Mouse (Mus musculus) monocyte, adult 2 months (primary cell): ENCODE measurements around the gene Agmo.
A peak's percentile ranks its signal among the peaks of the same experiment; 100 is the strongest.

Experiments used
- DNase-seq, 2 experiments: peaks; one replicate each; pipeline ENCODE4 v3.0.0; 2022; ENCODE audit warnings: low spot score in 2 of 2, low read depth in 1 of 2

Agmo gene

DNA sequence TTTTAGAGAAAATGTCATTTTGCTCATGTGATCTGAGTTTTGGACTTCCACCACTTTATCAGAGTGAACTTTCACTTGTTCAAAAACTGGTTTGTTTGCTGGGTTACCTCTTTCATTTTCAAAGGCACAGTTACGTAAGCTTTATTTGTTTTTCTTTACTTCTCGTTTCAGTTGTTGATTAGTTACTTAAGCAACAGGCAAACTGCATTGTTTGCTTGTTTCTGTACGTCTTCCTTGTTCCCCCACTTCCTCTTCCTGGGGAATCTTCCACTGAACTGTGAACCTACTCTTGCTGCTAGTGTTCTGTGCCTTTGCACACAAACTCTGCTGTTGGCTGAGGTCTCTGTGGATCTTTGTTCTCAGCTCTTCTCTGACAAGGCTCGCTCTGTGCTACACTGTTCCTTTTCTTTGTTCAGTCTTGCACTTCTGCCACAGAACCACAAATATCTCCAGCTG is at the start of gene Agmo:
Gene Agmo (plus strand): TSS at position 76 of the 456 bp plus-strand sequence.
- DNase-seq, result peak in 1 of 2 experiments; percentile 2

DNA sequence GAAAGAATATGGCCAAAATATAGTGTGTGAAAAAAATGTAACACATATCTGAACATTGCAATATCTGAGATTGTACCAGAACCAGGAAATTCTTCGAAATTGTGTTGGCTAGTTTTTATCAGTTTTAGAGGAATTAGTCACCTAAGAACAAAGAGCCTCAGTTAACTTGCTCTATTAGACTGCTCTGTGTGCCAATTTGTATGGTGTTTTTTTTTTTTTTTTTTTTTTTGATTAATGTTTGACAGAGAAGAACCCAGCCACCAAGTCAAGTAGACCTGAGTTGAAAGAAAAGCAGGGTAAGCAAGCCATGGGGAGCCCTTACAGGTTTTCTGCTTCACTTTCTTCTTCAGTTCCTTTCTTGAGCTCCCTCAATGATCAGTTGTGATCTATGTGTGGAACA is 10.3 kb upstream of the Agmo start:
- DNase-seq, result no peak

DNA sequence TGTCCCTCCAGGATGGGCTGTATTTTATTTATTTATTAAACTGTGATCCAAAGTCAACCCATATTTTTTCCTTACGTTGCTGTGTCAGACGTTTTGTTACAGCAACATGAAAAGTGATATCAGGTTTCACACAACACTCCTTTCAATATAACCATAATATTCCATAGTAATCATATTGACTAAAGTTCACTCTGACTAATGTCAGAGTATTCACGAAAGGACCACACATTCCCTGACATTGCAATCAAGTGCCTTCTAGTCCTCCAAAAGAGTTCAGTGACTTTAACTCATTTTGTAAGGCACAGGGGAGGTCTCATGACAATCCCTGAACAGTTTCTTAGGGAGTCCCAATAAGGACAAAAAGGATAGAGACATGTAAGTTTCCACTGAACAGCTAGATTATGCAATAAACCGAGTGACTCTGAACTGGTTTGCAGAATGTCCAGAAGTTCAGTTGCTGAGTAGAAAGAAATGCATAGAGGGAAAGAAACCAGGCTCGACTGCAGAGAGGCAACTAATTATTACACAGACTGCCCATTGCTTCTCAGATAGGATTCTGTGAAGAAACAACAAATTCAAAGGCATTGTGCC is 371 bp upstream of the Agmo start:
- no peak for DNase-seq

DNA sequence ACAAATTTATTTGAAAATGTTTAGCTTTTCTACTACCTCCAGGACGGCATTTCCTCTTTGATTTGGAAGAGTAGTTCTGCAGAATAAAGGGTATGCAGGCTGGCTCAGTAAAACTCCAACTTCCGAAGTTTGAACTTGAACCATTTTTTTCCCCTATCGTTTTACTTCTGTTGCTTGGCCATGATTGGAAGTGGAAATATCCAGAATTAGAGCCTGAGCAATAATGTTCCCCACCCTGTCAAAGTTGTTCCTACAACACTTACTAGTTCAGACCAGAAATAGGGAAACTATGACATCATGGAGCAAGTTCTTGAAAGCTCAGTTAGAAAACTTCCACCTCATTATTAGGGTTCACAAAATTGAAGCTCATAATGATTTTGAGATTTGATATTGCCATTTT is 1.0 kb downstream of the Agmo start:
- no peak for DNase-seq

DNA sequence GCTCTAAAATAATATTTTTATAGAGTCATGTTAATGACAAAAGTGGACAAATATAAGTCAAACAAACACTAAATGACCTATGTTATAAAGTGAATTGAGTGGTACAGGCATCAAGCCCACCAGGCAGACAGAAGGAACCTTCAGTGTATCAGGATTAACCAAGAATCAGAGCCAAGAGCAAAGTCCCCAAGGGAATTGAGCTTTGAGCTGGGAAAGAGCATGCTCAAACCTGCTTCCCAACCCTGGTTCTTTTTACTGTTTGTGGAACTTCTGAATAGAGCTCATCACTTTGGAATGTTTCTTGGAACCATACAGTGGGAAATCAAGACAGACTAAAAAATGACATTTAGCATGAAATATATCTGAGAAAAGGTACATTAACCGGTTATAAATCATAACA is 3.4 kb downstream of the Agmo start:
- DNase-seq, result no peak

DNA sequence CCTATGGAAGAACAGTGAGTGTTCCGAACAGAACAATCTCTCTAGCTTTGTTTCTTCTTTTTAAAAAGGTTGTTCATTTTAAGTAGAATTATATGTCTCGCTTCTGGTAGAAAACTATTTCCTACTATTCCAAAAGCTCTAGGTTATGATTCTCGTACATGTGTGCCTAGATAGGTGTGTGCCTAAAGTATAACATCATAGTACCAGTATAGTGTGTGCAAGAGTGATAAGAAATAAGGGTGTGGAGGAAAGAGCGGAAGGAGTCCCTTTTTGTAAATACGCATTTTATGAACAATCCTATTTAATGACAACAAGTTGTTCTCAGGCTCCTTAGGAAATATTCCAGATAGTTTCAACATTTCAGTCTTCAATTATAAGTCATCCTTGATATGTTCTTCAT is 10.2 kb downstream of the Agmo start:
- no peak for DNase-seq

DNA sequence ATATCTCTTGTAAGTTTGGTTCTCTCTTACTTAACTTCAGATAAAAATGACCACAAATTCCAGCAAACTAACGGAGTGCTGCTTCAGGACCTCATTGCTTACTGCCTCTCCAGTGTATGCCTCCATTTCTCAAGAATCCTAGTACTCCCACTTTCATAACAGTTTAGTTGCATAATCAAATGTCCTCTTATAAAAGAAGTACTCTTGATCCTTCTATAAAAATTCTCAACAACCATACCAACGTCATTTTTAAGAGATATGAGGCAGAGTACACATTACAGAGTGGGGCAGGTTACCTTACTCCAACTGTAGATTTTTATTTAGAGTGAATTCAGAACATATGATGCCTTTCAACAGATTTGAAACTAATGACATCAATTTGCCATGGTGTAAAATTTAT is 15.7 kb downstream of the Agmo start:
- no peak for DNase-seq

DNA sequence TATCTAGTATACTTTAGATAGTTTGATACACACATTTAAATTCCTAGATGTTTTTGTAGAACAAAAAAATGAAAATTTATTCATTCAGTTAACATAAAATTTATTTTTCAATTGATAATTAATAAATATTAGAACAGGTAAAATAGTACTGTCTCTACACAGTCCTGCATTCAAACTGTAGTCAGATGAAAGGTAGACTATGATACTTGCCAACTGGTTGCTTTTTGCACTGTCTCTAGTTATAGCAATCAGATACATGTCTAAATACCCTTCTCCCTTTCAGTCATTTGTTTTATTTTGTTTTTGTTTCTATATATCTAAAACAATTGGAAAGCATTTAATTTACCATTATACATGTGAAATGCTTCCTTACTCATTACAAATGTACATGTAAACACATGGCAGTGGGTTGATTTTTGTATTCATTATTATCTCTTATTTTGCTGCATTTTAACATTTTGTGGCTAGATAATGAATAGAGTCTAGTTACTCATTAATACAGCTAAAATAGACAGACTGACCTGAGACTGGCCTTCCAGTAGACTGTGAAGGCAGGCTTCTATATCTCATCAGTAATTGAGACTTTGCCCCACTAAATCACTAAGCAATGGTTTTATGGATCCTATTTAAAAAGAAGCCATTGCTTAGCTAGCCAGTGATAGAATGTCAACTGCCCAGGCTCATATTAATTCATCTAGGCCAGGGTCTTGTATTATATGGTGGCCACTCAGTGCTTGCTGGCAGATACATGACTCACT is 18.5 kb downstream of the Agmo start:
- DNase-seq, result no peak

DNA sequence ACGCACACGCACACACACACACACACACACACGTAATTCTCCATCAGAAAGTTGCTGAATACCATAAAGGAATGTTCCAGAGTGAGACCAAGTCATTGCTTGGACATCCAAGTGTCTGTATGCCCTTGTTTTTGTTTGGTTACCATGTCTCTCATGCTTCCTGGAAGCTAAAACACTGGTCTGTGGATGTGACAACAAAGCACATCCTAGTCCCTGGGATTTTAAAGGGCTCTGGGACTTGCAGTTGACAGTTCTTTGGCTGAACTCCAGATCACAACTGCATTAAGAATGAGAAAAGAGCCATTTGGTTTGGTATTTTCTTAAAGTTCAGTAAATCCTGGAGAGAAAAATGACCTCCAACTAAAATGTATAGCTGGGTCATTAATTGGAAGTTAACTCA is 22.2 kb downstream of the Agmo start:
- no peak for DNase-seq

DNA sequence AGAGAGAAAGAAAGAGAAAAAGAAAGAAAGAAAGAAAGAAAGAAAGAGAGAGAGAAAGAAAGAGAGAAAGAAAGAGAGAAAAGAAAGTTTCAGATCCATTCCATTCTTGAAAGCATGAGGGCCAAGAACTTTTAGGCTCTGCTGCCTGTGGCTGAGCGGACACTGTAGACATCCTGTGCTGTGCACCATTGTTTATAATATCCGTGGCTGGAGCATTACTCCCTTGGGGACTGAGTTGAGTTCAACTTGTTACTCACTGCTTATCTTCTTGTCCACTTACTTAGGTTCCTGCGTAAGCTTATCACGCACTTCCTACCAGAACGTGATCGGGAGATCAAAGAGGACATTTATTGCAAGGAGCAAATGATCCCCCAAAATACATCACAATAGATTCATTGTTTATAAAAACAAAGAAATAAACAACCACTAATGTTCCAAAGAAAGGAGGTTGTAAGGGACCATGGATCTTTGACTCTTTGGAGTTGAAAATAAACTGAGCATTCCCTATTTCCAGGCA is 27.3 kb downstream of the Agmo start:
- no peak for DNase-seq

DNA sequence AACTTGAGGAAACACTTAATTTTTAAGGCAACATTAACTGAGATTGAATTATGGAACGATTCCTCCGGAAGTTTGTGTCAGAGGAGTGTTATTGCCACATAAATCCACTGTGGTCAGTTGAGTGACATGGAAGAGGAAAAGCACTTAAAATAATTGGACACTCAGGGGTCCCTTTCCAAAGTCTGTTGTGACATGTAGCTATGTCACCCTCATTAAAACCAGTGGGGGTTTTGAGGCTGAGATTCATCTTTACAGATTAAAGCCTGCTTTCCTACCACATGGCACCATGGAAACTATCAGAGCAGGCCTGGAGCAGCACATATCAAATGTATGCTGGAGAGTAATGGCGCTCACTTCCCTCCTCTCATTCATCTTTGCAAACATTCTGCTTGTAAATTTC is 31.2 kb downstream of the Agmo start:
- no peak for DNase-seq

DNA sequence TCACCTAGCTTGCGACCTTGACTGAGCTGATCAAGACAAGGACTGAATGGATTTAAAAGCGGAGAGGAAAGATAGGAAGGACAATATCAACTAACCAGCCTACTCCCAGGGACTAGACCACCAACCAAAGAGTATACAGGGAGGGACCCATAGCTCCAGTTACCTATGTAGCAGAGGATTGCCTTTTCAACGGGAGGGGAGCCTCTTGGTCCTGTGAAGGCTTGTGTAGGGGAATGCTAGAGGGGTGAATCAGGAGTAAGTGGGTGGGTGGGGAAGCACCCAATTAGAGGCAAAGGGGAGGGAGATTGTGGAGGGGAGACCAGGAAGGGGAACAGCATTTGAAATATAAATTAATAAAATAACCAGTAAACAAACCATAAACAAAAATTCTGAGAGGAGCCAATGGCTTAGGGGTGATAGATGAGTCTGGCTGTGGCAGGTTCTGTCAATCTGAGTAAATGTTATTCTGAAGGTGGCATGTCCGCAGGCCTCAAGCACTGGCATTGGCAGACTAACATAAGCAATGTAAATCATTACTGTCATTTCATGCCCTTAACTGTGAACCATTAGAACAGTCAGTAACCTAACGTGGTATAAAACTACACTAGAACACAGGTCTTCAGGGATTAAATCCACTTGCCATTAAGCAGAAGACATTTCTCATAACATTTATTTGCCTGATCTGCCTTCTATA is 32.7 kb downstream of the Agmo start:
- DNase-seq, result no peak

DNA sequence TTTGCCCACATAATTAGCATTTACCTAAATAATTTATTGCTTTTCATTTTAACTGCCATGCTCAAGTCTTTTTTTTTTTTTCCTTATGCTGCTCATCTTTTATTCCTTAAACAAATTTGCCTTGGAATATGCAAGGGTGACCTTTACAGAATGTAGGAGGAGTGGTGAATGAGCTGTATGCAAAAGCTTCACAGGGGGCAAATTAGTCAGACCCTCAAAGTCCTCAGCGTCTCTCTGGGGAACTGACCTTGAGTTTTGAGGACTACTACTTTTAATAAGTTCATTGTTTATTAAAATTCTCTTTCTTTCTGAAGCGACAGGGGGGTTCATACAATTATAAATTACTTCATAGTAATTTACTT is 33.2 kb downstream of the Agmo start:
- no peak for DNase-seq

DNA sequence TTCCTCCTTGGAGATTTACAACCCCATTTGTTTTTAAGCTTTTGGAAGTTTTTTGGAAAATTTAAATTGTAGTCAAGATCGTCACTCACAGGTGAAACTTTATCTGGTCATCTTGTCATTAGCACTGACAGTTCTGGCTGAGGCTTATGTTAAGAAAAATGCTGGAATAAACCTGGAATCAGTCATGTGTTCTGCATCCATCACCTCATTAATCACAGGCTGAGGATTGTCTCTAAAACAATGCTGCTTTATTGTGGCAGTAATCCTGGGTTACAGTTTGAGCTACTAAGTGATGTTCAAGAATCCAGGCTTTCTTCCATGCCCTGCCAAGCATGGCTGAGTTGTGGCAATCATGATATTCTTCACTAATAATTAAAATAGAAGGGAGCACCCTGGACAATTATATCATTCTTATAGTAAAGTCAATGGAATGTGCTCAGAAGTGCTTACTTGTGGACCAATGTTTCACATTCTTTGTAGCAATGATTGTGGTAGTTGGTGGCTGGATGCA is 65.6 kb downstream of the Agmo start:
- no peak for DNase-seq

DNA sequence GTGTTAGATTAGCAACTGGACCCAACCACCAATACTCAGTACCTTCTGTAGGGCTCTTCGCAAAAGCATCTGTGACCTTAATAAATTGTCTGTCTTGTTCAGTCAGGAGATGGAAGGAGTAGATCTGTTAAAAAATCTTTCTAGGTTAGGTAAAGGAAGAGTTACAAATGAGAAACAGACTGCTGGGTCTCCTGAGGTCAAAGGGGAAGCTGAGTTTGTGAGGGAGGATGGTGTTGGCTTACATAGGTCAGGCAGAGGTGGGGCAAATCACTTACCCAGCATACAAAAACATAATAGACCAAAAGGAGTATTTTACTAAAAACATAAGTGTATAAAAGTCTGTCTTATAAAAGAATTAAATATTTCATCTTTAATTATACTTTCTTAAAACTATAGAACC is 69.3 kb downstream of the Agmo start:
- no peak for DNase-seq

DNA sequence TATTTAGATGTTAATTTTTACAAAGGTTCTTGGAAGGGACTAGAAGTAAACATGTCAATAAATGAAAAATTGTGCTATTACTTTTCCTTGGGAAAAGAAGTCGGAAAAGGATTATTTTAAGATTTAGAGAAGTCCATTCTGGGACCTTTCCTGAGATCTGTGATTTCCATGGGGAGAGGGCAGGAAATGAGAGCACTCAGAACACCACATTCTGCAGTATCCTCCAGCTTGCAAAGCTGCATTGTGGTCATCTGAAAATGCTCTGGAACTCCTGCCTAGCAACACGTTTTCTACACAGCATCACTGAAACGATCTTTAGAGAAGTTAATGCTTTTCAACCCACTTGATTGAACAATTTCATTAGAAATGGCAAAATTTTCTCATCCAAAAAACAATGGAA is 81.4 kb downstream of the Agmo start:
- no peak for DNase-seq

DNA sequence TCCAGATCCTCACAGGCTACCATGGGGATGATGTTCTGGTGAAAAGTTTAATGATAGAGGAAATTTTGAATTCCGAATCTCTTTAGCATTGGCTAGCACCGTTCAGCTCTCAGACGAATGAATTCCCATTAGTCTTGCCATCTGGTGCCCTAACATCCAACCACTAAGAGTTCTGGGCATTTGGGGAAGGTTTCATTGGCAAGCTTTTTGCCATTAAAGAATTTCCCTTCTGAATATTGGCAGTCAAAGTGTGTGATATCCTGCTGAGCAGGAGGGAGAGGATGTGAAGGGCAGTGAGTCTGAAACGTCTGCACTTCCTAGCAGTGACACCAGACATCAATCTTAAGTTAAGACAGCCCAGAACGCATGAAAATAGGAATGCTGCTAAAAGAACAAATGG is 93.5 kb downstream of the Agmo start:
- no peak for DNase-seq

DNA sequence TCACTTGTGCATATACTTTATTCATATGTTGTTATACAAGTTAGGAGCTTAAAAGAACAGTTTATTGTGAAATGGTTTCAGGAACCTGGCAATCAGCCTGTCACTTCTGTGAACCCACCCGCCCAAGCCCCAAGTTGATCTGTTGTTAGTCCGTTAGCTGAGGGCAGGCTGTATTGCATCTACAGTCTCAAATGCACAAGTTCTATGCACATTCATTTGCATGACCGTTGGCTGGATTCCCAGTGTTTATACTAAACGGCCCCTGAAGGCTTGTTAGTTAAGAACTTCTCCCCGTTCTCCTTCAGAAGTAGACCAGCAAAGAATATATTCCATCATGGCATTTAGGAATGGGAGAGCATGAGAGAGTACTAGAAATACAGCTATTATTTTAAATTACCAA is 102.8 kb downstream of the Agmo start:
- DNase-seq, result no peak

DNA sequence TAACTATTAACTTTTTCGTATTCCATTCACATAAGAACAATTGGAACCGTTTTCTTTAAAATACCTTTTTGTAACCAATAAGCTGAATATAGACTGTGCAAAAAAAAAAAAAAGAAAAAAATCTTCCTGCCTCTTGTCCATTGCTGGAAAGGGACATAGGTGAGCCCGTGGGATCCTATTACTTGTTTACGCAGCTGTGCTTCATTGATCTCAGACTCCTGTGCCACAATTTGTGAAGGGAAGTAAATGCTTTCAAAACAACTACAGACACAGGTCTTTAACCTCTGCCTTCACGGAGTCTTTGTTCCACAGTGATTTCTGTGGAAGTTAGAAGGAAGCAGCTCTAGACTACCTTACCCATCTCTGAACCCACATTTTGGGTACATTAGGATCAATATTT is 104.3 kb downstream of the Agmo start:
- DNase-seq, result no peak

DNA sequence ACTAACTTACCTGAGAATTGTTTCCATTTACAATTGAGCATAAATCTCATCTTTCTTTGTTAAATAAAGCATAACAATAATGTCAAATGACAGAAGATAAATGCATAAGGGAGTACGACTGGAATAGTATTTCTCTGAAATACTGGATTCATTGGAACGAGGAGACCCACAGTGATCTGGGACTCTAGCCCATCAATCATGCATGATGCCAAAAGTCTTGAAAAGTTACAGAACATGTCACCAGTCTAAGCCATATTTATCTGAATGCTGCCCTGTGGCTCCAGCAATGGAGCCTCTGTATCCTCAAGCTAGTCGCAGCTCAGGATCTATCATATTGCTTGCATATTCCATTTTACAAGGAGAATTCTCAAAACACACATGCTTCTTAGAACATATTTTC is 150.9 kb downstream of the Agmo start:
- DNase-seq, result no peak

DNA sequence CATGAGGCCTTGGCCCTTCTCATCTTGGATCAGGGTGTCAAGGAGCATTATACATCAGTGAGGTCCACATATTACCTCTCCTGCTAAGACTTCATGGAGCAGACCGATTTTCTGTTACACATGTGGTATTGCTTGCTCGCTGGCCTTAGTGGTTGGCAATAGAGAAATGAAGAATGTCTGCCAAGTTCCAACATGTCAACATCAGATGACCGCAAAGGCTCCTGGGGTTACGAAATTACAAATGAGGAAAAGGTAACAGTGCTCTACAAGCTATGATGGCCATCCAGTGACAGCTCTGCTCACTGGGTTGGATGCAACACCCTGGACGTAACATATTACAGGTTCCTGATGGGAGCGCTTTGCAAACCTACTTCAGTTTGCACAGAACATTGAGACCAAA is 161.1 kb downstream of the Agmo start:
- DNase-seq, result no peak

DNA sequence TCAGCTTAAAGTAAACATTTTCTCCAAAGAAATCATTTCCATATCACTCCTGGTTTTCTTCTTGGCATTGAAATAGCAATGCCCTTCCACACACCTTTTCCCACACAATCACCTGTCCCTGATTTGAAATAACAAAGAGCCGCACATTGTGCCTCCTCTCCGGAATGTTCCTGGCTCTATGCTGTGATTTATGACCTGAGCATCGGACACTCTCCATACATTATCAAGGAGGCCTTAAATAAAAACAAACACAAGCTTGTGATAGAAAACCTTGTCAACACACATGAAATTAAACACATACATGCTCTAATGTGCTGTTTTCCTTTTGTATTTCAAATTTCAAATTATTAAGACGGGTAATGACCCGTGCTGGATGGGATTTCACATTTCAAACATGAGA is 184.9 kb downstream of the Agmo start:
- DNase-seq, result no peak
